Mouse (Mus musculus) left cerebral cortex, adult 9 months (tissue): ENCODE measurements around the gene Wdr35.
"Not testable (repeated sequence)": the region's sequence is repeated elsewhere in the genome, so short reads cannot be mapped to it uniquely, and the experiment has no call there.

Experiments used
- DNase-seq, 2 experiments: peaks; one replicate each; pipeline ENCODE4 v3.0.0; 2022; ENCODE audit warnings: low spot score in 2 of 2

Gene Wdr35

GRCm38 (mm10) chr12:8973820-8974465 is at the start of gene Wdr35:
Gene Wdr35 (plus strand): TSS chr12:8973892.
- peak; percentile 68 to 90 for DNase-seq

DNA sequence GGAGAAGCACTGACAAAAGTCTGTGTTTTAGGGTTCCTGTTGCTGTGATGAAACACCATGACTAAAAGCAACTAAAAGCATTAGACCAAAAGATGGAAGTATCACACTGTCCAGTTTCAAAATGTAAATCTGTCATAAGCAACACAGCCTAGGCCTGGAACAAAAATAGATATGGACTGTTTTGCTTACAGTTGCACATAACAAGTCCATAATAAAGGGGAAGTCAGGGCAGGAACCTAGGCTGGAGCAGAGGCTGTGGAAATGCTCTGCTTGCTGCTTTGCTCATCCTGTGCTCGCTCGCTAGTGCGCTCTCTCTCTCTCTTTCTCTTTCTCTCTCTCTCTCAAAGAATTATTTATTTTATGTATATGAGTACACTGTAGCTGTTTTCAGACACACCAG is 46.0 kb upstream of the Wdr35 start:
- DNase-seq, result no peak

- DNase-seq, result no peak
Measured at GRCm38 (mm10) chr12:8928766-8929165, 44.9 kb upstream of the Wdr35 start.

- DNase-seq, result no peak
Measured at GRCm38 (mm10) chr12:8931083-8931482, 42.6 kb upstream of the Wdr35 start.

GRCm38 (mm10) chr12:8935349-8935748 is 38.3 kb upstream of the Wdr35 start:
- DNase-seq, result no peak

- DNase-seq, result not testable (repeated sequence)
Measured at GRCm38 (mm10) chr12:8936210-8936609, 37.5 kb upstream of the Wdr35 start.

GRCm38 (mm10) chr12:8939490-8939889 is 34.2 kb upstream of the Wdr35 start:
- DNase-seq, result no peak

GRCm38 (mm10) chr12:8940011-8941005 is 33.4 kb upstream of the Wdr35 start:
- no peak for DNase-seq

- no peak for DNase-seq
Measured at GRCm38 (mm10) chr12:8941131-8941615, 32.5 kb upstream of the Wdr35 start.

GRCm38 (mm10) chr12:8941699-8942392 is 31.8 kb upstream of the Wdr35 start:
- no peak for DNase-seq

- no peak for DNase-seq
Measured at GRCm38 (mm10) chr12:8947163-8947562, 26.5 kb upstream of the Wdr35 start.

DNA sequence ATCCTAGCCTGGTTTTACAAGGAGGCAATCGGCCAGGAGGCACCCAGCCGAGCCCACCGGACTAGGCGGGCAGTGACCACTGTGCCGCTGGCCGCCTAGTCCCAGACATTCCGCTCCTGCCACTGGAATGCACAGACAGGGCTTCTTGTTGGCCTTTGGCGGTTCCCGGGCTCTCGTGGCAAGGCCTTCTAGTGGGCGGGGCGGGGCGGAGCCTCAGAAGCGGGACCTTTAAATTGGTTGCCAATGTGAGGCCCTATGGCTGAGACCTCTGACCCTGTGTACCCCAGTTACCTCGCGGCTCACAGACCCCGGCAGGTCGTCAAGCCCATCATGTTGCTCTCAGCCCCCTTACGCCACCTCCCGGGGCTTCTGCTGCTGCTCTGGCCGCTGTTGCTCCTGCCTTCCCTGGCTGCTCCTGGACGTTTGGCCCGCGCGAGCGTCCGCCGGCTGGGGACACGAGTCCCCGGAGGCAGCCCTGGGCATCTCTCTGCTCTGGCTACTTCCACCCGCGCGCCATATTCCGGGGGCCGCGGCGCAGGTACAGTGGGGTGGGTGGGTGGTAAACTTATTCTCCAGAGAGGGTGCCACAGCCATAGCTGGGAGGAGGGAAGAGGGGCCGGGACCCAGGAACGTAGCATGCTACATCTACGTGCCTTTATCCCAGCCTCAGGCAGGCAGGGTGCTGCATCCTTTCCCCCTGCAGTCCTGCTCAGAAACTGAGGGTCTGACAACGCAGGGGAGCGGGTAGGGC is 25.8 kb upstream of the Wdr35 start, which contains the start of gene Matn3:
Gene Matn3, plus strand, starts transcription at position 216 of the 751 bp plus-strand sequence.
- DNase-seq, result peak in 1 of 2 experiments; percentile 17

DNA sequence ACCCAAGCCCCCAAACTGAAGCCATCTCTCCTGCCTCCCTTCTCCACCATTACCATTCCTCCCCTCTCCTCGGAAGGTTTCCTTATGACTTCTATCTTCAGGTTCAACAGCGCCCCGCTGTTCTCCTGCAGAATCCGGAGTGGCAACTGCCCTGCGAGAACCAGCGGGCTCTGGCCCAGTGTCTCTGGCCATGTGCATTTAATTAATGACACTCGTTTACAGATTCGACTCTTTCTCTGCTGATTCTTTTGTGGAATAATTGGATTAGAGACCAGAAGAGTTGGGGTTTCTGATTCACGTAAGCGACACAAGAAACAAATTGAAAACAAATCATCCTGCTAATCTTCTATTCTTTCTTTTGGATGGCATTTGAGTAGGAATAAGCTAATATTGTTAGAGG is 20.6 kb upstream of the Wdr35 start:
- DNase-seq, result no peak

DNA sequence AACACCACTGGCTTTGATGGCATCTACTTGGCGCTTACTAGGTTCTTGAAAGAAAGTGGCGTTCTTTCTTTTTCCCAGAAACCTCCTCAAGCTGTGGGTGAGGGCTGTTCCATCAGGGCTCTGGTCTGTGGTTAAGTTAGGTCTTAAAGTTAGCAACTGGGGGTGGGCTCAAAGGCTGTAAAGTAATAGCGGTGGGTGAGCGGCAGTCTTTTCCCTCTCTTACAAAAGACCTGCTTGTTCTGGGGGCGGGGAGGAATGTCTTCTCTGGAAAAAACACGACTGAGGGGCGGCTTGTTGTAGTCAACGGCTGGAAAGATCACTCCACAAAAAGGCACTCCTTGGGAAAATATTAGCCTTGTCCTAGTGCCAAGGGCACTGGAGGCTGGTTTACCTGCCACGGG is 19.5 kb upstream of the Wdr35 start:
- no peak for DNase-seq

DNA sequence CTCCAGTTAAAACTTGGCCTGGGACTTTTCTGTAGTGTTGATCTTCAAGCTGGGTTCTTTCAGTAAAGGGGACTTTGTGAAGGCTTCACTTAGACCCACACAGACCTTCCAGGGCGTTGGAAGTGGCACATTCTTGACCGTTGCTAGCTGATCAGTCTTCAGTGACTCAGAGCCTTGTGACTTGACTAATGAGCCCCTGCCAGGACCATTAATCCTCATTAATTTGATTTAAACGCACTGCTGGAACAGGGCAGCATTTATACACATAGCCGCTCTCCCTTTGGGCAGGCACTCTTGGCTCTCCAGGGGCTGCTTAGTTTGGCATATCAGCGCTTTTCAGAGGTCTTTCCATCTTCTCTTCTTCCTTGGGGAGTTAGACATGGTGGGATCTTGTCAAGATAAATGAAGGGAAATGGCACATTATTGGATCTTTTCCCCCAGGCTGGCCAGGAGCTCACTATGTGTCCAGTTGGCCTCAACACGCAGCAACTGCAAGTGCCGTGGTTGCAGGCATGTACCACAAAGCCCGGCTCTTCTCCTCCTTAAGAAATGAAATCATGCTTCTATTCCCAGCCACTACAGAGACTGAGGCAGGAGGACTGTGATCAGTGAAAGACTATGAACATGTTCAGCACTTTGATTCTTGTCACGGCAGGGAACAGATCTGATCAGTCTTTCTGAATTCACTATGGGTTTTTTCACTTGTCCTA is 11.9 kb upstream of the Wdr35 start:
- no peak for DNase-seq

GRCm38 (mm10) chr12:8969828-8970227 is 3.9 kb upstream of the Wdr35 start:
- DNase-seq, result no peak

DNA sequence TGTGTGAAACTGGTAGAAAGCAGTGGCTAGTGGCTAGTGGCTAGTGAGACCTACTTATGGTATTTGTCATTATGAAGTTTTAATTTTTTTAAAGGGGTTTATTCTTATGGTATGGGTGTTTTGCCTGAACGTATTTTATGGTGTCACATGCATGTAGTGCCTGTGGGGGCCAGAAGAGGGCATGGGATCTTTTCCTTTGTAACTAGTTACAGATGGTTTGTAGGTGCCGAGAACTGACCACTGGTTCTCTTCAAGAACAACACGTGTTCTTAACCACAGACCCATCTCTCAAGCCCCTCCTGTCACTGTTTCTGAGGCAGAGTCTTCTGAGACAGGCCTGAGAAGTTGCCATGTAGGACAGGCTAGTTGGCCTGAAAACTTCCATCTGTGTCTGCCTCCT is 1.4 kb downstream of the Wdr35 start:
- DNase-seq, result no peak

DNA sequence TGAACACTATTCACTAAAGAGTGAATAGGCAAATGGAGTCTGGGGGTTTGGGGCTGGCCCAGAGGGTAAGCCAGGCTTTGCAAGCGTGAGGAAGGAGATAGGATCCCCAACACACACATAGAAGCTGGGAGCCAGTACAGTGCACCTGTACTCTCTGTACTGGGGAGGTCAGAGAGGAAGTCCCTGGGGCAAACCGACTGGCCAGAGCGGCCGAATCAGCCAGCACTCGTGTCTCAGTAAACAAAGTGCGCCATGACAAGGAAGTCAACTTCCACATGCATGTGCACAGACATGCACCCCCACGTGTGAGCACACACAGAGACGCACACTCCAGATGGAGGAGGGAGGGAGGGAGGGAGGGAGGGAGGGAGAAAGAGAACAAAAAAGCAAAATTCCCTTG is 19.5 kb downstream of the Wdr35 start:
- no peak for DNase-seq

DNA sequence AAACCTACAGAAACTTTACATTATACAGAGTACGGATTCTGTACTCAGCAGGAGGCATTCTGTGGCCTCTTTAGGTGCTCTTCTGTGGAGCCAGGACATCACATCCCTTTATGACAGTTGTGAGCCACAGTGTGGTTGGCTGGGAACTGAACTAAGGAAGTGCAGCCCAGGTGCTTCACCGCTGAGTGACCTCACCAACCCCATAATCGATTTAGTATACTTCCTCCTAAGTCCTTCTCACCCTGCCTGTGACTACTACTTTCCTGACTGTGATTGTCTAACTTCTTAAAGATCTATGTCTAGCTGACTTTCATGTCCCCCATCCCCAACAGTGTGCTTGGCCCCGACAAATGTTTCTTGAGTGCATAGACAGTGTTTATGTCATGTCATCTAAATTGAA is 24.6 kb downstream of the Wdr35 start:
- no peak for DNase-seq

DNA sequence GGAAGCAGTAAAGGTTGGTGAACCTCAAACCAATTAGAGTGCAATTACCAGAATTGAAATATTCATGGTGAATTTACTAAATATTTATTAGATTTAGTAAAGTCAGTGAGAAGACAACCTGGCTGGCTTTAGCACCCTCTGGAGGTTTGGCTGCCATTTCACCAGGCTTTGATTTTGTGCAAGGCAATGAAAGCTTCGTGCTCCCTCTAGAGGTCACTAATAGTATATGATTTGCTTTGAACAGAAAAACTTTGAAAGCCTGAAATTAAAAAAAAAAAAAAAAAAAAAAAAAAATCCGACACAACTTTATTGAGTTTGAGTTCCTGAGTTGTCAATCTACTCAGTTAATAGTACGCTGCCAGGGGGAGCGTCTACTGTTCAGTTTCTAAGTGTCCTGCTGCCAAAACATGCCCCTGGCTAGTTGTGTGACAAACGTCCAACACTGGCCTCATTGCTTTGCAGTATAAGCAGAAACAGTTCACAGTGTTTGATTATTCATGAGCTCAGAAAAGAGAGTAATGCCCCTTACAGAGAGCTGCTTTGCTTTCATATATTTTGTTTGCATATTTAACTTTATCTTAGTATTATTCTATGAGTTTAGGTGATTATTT is 28.5 kb downstream of the Wdr35 start:
- DNase-seq, result peak in 1 of 2 experiments; percentile 60
